Mouse (Mus musculus) embryonic fibroblast, embryonic 13.5 days (primary cell): Measurements from ENCODE around the gene Bcl2l10.

Experiments used
- CTCF ChIP-seq: IDR thresholded peaks from 2 replicates; pipeline ENCODE4 v1.5.1; 2011; ENCODE audit warnings: mild to moderate bottlenecking, control low read depth, low read length, moderate library complexity, borderline replicate concordance; ENCODE audit not compliant: insufficient read depth
- POLR2A ChIP-seq: IDR thresholded peaks from 2 replicates; pipeline ENCODE4 v1.6.1; 2011; ENCODE audit warnings: low read depth, mild to moderate bottlenecking, control low read depth, low read length, moderate library complexity

- TF ChIP-seq POLR2A (no peak), CTCF (no peak)
Observed at GRCm38 (mm10) chr9:75319365-75319764, 28.2 kb upstream of the Bcl2l10 start.
